Mouse (Mus musculus): Measurements from ENCODE around the gene Amt. TPM values are rescaled to one million over a fixed set of nuclear protein-coding genes. Genes with fewer than 3 reads are reported as not detected.

Gene Amt
- polyA plus RNA-seq (2014; fragmentation: Nextera tagmentation; extraction: Ambion mirVana) = 18.6 and 24.4 TPM in 2 replicates

GRCm38 (mm10) chr9:108296453-108297355 is at the start of gene Amt:
TSS of gene Amt (plus strand) at chr9:108296853.
- Histone ChIP-seq H3K27ac (peak within 1 kb of the TSS; percentile 32; the same call in 1 of the 2 replicates), H3K4me3 (replicated peaks; ENCODE audit: low read length) (peak within 1 kb of the TSS; percentile 19), H3K36me3 (replicated peaks; ENCODE audit: control insufficient read depth, insufficient read depth) (peaks cover 65% of the 10 kb centered on the region), H3K9me3 (ENCODE audit: control insufficient read depth, low read length) (no peaks in the 10 kb centered on the region), H3K4me1 (replicated peaks; ENCODE audit: control insufficient read depth, insufficient read depth, low read length) (no peaks in the 10 kb centered on the region), H3K27me3 (ENCODE audit: control insufficient read depth, insufficient read depth, low read length) (no peaks in the 10 kb centered on the region), H3K4me2 (replicated peaks) (peak within 1 kb of the TSS; percentile 41), H3K9ac (peak within 1 kb of the TSS; percentile 24; the same call in 1 of the 2 replicates)
- ATAC-seq (ENCODE audit: low FRiP score) (peak; percentile 80; the same call in 1 of the 2 replicates), DNase-seq (ENCODE audit: low spot score) (peak; percentile 42)
- 17% methylated on average over 18 of the region's 18 CpGs for WGBS

- Histone ChIP-seq H3K9ac (no peak overlapping the region), H3K4me3 (replicated peaks; ENCODE audit: low read length) (no peak overlapping the region), H3K27ac (no peak overlapping the region), H3K4me2 (replicated peaks) (no peak overlapping the region), H3K36me3 (replicated peaks; ENCODE audit: control insufficient read depth, insufficient read depth) (peaks cover 63% of the 10 kb centered on the region), H3K4me1 (replicated peaks; ENCODE audit: control insufficient read depth, insufficient read depth, low read length) (no peaks in the 10 kb centered on the region), H3K9me3 (ENCODE audit: control insufficient read depth, low read length) (no peaks in the 10 kb centered on the region), H3K27me3 (ENCODE audit: control insufficient read depth, insufficient read depth, low read length) (no peaks in the 10 kb centered on the region)
- 52% methylated on average over 5 of the region's 5 CpGs for WGBS
- ATAC-seq (ENCODE audit: low FRiP score) = no peak
- no peak for DNase-seq (ENCODE audit: low spot score)
These were observed 47.7 kb upstream of the Amt start for GRCm38 (mm10) chr9:108248957-108249356.

GRCm38 (mm10) chr9:108251877-108252276 is 44.8 kb upstream of the Amt start:
- ATAC-seq (ENCODE audit: low FRiP score) (no peak), DNase-seq (ENCODE audit: low spot score) (no peak)
- Histone ChIP-seq H3K36me3 (replicated peaks; ENCODE audit: control insufficient read depth, insufficient read depth) (peaks cover 44% of the 10 kb centered on the region), H3K4me1 (replicated peaks; ENCODE audit: control insufficient read depth, insufficient read depth, low read length) (no peaks in the 10 kb centered on the region), H3K4me3 (replicated peaks; ENCODE audit: low read length) (no peak overlapping the region), H3K27ac (no peak overlapping the region), H3K9me3 (ENCODE audit: control insufficient read depth, low read length) (no peaks in the 10 kb centered on the region), H3K9ac (no peak overlapping the region), H3K4me2 (replicated peaks) (no peak overlapping the region), H3K27me3 (ENCODE audit: control insufficient read depth, insufficient read depth, low read length) (no peaks in the 10 kb centered on the region)
- 96% methylated on average over 6 of the region's 6 CpGs for WGBS

- H3K27me3 ChIP-seq (ENCODE audit: control insufficient read depth, insufficient read depth, low read length) = no peaks in the 10 kb centered on the region
These were observed 43.9 kb upstream of the Amt start for GRCm38 (mm10) chr9:108252766-108253165.

GRCm38 (mm10) chr9:108260526-108260925 is 36.1 kb upstream of the Amt start:
- no peak overlapping the region for H3K4me2 ChIP-seq (replicated peaks)
- ATAC-seq (ENCODE audit: low FRiP score) (no peak), DNase-seq (ENCODE audit: low spot score) (no peak)
- H3K4me3 ChIP-seq (replicated peaks; ENCODE audit: low read length) = no peak overlapping the region
- H3K27ac ChIP-seq = no peak overlapping the region
- 88% methylated on average over 4 of the region's 4 CpGs for WGBS
- H3K9ac ChIP-seq = no peak overlapping the region
- no peaks in the 10 kb centered on the region for H3K27me3 ChIP-seq (ENCODE audit: control insufficient read depth, insufficient read depth, low read length)
- no peaks in the 10 kb centered on the region for H3K36me3 ChIP-seq (replicated peaks; ENCODE audit: control insufficient read depth, insufficient read depth)
- H3K4me1 ChIP-seq (replicated peaks; ENCODE audit: control insufficient read depth, insufficient read depth, low read length) = peaks cover 21% of the 10 kb centered on the region
- H3K9me3 ChIP-seq (ENCODE audit: control insufficient read depth, low read length) = no peaks in the 10 kb centered on the region

More at GRCm38 (mm10) chr9:108252766-108253165, 43.9 kb upstream of the Amt start:
- H3K9ac ChIP-seq = no peak overlapping the region
- H3K4me1 ChIP-seq (replicated peaks; ENCODE audit: control insufficient read depth, insufficient read depth, low read length) = no peaks in the 10 kb centered on the region
- DNase-seq (ENCODE audit: low spot score) (no peak), ATAC-seq (ENCODE audit: low FRiP score) (no peak)
- peaks cover 41% of the 10 kb centered on the region for H3K36me3 ChIP-seq (replicated peaks; ENCODE audit: control insufficient read depth, insufficient read depth)
- H3K9me3 ChIP-seq (ENCODE audit: control insufficient read depth, low read length) = no peaks in the 10 kb centered on the region
- no peak overlapping the region for H3K4me3 ChIP-seq (replicated peaks; ENCODE audit: low read length)
- 99% methylated on average over 7 of the region's 7 CpGs for WGBS
- no peak overlapping the region for H3K27ac ChIP-seq
- H3K4me2 ChIP-seq (replicated peaks) = no peak overlapping the region

GRCm38 (mm10) chr9:108261865-108262264 is 34.8 kb upstream of the Amt start:
- no peak overlapping the region for H3K27ac ChIP-seq
- H3K9me3 ChIP-seq (ENCODE audit: control insufficient read depth, low read length) = no peaks in the 10 kb centered on the region
- no peak overlapping the region for H3K4me3 ChIP-seq (replicated peaks; ENCODE audit: low read length)
- H3K9ac ChIP-seq = peak overlapping the region; percentile 82; the same call in 1 of the 2 replicates
- H3K4me2 ChIP-seq (replicated peaks) = peak overlapping the region; percentile 75
- DNase-seq (ENCODE audit: low spot score) (no peak), ATAC-seq (ENCODE audit: low FRiP score) (no peak)
- H3K27me3 ChIP-seq (ENCODE audit: control insufficient read depth, insufficient read depth, low read length) = no peaks in the 10 kb centered on the region
- 73% methylated on average over 7 of the region's 7 CpGs for WGBS
- no peaks in the 10 kb centered on the region for H3K36me3 ChIP-seq (replicated peaks; ENCODE audit: control insufficient read depth, insufficient read depth)
- H3K4me1 ChIP-seq (replicated peaks; ENCODE audit: control insufficient read depth, insufficient read depth, low read length) = peaks cover 21% of the 10 kb centered on the region

GRCm38 (mm10) chr9:108262494-108263049 is 34.1 kb upstream of the Amt start:
- peak overlapping the region; percentile 82 for H3K9ac ChIP-seq
- WGBS = 44% methylated on average over 11 of the region's 11 CpGs
- H3K4me1 ChIP-seq (replicated peaks; ENCODE audit: control insufficient read depth, insufficient read depth, low read length) = peaks cover 21% of the 10 kb centered on the region
- peak overlapping the region; percentile 92 for H3K4me3 ChIP-seq (replicated peaks; ENCODE audit: low read length)
- no peak for DNase-seq (ENCODE audit: low spot score)
- no peaks in the 10 kb centered on the region for H3K27me3 ChIP-seq (ENCODE audit: control insufficient read depth, insufficient read depth, low read length)
- peak overlapping the region; percentile 93 for H3K27ac ChIP-seq
- no peaks in the 10 kb centered on the region for H3K36me3 ChIP-seq (replicated peaks; ENCODE audit: control insufficient read depth, insufficient read depth)
- no peak for ATAC-seq (ENCODE audit: low FRiP score)
- no peaks in the 10 kb centered on the region for H3K9me3 ChIP-seq (ENCODE audit: control insufficient read depth, low read length)
- H3K4me2 ChIP-seq (replicated peaks) = peak overlapping the region; percentile 75

GRCm38 (mm10) chr9:108263131-108263681 is 33.4 kb upstream of the Amt start:
- Histone ChIP-seq H3K36me3 (replicated peaks; ENCODE audit: control insufficient read depth, insufficient read depth) (no peaks in the 10 kb centered on the region), H3K4me3 (replicated peaks; ENCODE audit: low read length) (peak overlapping the region; percentile 92), H3K27me3 (ENCODE audit: control insufficient read depth, insufficient read depth, low read length) (no peaks in the 10 kb centered on the region), H3K4me2 (replicated peaks) (peak overlapping the region; percentile 75), H3K4me1 (replicated peaks; ENCODE audit: control insufficient read depth, insufficient read depth, low read length) (peaks cover 21% of the 10 kb centered on the region), H3K9me3 (ENCODE audit: control insufficient read depth, low read length) (no peaks in the 10 kb centered on the region), H3K9ac (peak overlapping the region; percentile 82), H3K27ac (peak overlapping the region; percentile 93)
- DNase-seq (ENCODE audit: low spot score) = peak; percentile 33
- WGBS = under 1% methylated on average over 62 of the region's 62 CpGs
- peak; percentile 61 for ATAC-seq (ENCODE audit: low FRiP score)

GRCm38 (mm10) chr9:108263690-108264190 is 32.9 kb upstream of the Amt start, which contains the start of gene Dag1:
TSS of gene Dag1 (minus strand) at chr9:108263958.
- peak within 1 kb of the TSS; percentile 92 for H3K4me3 ChIP-seq (replicated peaks; ENCODE audit: low read length)
- H3K27me3 ChIP-seq (ENCODE audit: control insufficient read depth, insufficient read depth, low read length) = no peaks in the 10 kb centered on the region
- H3K4me2 ChIP-seq (replicated peaks) = peak within 1 kb of the TSS; percentile 75
- peak; percentile 98 for ATAC-seq (ENCODE audit: low FRiP score)
- no peaks in the 10 kb centered on the region for H3K36me3 ChIP-seq (replicated peaks; ENCODE audit: control insufficient read depth, insufficient read depth)
- peak; percentile 92 for DNase-seq (ENCODE audit: low spot score)
- H3K9ac ChIP-seq = peak within 1 kb of the TSS; percentile 82
- no peaks in the 10 kb centered on the region for H3K9me3 ChIP-seq (ENCODE audit: control insufficient read depth, low read length)
- under 1% methylated on average over 54 of the region's 71 CpGs for WGBS
- H3K27ac ChIP-seq = peak within 1 kb of the TSS; percentile 93
- peaks cover 21% of the 10 kb centered on the region for H3K4me1 ChIP-seq (replicated peaks; ENCODE audit: control insufficient read depth, insufficient read depth, low read length)
